Mouse (Mus musculus) brain, embryonic 14.5 days (tissue): ENCODE data around the gene Hras. TPM values are rescaled to one million over a fixed set of nuclear protein-coding genes. Genes with fewer than 3 reads are reported as not detected.

Experiments
- DNase-seq: peaks from one replicate; pipeline ENCODE4 v3.0.0-alpha.2; 2011; ENCODE audit warnings: low read depth
- CTCF ChIP-seq: fragments of 200-500 bp; IDR thresholded peaks from 2 replicates; pipeline ENCODE4 v1.5.1; 2012; ENCODE audit warnings: inconsistent platforms, mild to moderate bottlenecking, moderate library complexity, borderline replicate concordance; ENCODE audit not compliant: insufficient read depth, insufficient read length; ENCODE audit errors: extremely low read depth
- POLR2A ChIP-seq: fragments of 200-500 bp; IDR thresholded peaks from 2 replicates; pipeline ENCODE4 v1.6.1; 2012; ENCODE audit warnings: mild to moderate bottlenecking, inconsistent platforms, borderline replicate concordance; ENCODE audit not compliant: poor library complexity, insufficient read depth, insufficient read length, severe bottlenecking; ENCODE audit errors: extremely low read depth
- polyA plus RNA-seq: library from polyadenylated mRNA; depleted of rRNA; stranded (reverse); fragments of >200 nt; gene quantifications from 2 replicates; pipeline ENCODE4 v1.2.3, GENCODE M21; 2012

Gene Hras
- polyA plus RNA-seq, 1 experiment: 150 TPM

- DNase-seq: no peak
- no peak for TF ChIP-seq POLR2A
- no peak for TF ChIP-seq CTCF
These were observed 26.6 kb upstream of the Hras start for GRCm38 (mm10) chr7:141220377-141220776.

GRCm38 (mm10) chr7:141219558-141220099 lies 25.8 kb upstream of the Hras start:
- no peak for DNase-seq
- TF ChIP-seq POLR2A: no peak
- no peak for TF ChIP-seq CTCF

- no peak for DNase-seq
- TF ChIP-seq CTCF: no peak
These were observed 24.8 kb upstream of the Hras start for GRCm38 (mm10) chr7:141218557-141219133.

GRCm38 (mm10) chr7:141218141-141218540 lies 24.3 kb upstream of the Hras start:
- TF ChIP-seq CTCF (no peak), POLR2A (no peak)
- DNase-seq: no peak

- TF ChIP-seq POLR2A (no peak), CTCF (no peak)
- no peak for DNase-seq
These were observed 23.7 kb upstream of the Hras start for GRCm38 (mm10) chr7:141217343-141218013.

GRCm38 (mm10) chr7:141216894-141217293 lies 23.1 kb upstream of the Hras start:
- TF ChIP-seq POLR2A: no peak
- TF ChIP-seq CTCF: no peak
- DNase-seq: no peak

- DNase-seq: no peak
These were observed 22.3 kb upstream of the Hras start for GRCm38 (mm10) chr7:141215880-141216733.

GRCm38 (mm10) chr7:141215101-141215879 lies 21.5 kb upstream of the Hras start, which contains the start of gene Rassf7:
TSS of gene Rassf7 (plus strand) at chr7:141215860.
- TF ChIP-seq POLR2A (peak; percentile 49; the same call in 1 of the 2 replicates), CTCF (no peak)
- peak; percentile 98 for DNase-seq

More at GRCm38 (mm10) chr7:141215880-141216733, 22.3 kb upstream of the Hras start:
- TF ChIP-seq CTCF: no peak
- 0 out of 2 replicates have a peak, but pooled peaks have one; percentile 7 for TF ChIP-seq POLR2A

GRCm38 (mm10) chr7:141214310-141214709 lies 20.5 kb upstream of the Hras start:
- no peak for TF ChIP-seq CTCF
- no peak for TF ChIP-seq POLR2A
- no peak for DNase-seq

- DNase-seq: no peak
- TF ChIP-seq POLR2A: no peak
- TF ChIP-seq CTCF: no peak
These were observed 19.9 kb upstream of the Hras start, which contains the start of gene Lmntd2 for GRCm38 (mm10) chr7:141213605-141214235. TSS of gene Lmntd2 (minus strand) at chr7:141214080.
